Mouse (Mus musculus) lung, adult 2 months (tissue): ENCODE data around the gene Micall1.

Source experiments
- CTCF ChIP-seq: fragments of 200-500 bp; IDR thresholded peaks from 2 replicates; pipeline ENCODE4 v1.5.1; 2011; ENCODE audit warnings: mild to moderate bottlenecking, low read length, control low read depth; ENCODE audit not compliant: insufficient read depth
- POLR2A ChIP-seq: fragments of 200-500 bp; IDR thresholded peaks from 2 replicates; pipeline ENCODE4 v1.6.1; 2011; ENCODE audit warnings: low read depth, mild to moderate bottlenecking, control low read depth, low read length, borderline replicate concordance; ENCODE audit errors: extremely low read depth

- TF ChIP-seq CTCF (no peak), POLR2A (peak; percentile 80; the same call in 1 of the 2 replicates)
These were observed 46.1 kb upstream of the Micall1 start, which contains the start of gene Ankrd54 for GRCm38 (mm10) chr15:79062376-79063159.
